Mouse (Mus musculus) megakaryocyte, embryonic 14.5 days (primary cell): ENCODE data around the gene Vapb. TPM values are rescaled to one million over a fixed set of nuclear protein-coding genes. Genes with fewer than 3 reads are reported as not detected.
"Not testable (repeated sequence)": the region's sequence is repeated elsewhere in the genome, so short reads cannot be mapped to it uniquely, and the experiment has no call there.

Experiments used
- H3K27me3 ChIP-seq: replicated peaks from 2 replicates; pipeline ENCODE3; 2012; ENCODE audit warnings: inconsistent platforms
- H3K36me3 ChIP-seq: replicated peaks from 2 replicates; pipeline ENCODE3; 2012; ENCODE audit warnings: low read length, inconsistent platforms, mixed read lengths
- H3K4me1 ChIP-seq: 2 replicates; pipeline ENCODE4 v1.6.1; 2012; ENCODE audit warnings: inconsistent platforms
- H3K4me3 ChIP-seq: replicated peaks from 2 replicates; pipeline ENCODE3; 2012; ENCODE audit warnings: moderate library complexity, mild to moderate bottlenecking, inconsistent platforms
- H3K9me3 ChIP-seq: 2 replicates; pipeline ENCODE4 v1.6.1; 2012; ENCODE audit warnings: inconsistent platforms
- FLI1 ChIP-seq: IDR thresholded peaks from 2 replicates; pipeline ENCODE4 v1.6.1; 2012; ENCODE audit warnings: low read length, inconsistent platforms, mixed read lengths
- GATA1 ChIP-seq: IDR thresholded peaks from 3 replicates; pipeline ENCODE4 v1.6.1; 2012; ENCODE audit warnings: mixed read lengths, low read length, inconsistent platforms, borderline replicate concordance
- polyA plus RNA-seq: library from polyadenylated mRNA; stranded (reverse); fragments of >175 nt; gene quantifications from 2 replicates; pipeline ENCODE4 v1.2.3, GENCODE M21; 2012; ENCODE audit warnings: low replicate concordance; ENCODE audit not compliant: insufficient read depth

Vapb gene
- polyA plus RNA-seq, 1 experiment: 36.2 TPM

DNA sequence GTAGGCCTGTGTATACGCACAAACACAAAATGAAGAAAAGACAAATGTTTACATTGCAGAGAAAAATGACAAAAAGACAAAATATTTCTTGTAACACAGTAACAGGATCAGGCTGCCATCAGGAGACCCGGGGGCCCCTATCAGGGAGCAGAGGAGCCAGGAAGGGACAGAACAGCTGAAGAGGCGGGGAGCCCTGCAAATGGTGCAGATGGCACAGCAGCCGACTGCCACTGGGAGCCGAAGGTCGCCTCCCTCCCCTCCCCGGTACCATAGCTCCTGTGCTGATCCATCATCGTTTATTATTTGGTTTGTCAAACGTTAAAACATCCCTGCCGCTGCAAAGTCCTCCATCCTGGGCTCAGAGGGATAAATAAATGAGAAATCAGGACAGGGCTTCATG is 24.7 kb upstream of the Vapb start:
- Histone ChIP-seq H3K9me3 (peaks cover 9% of the 10 kb centered on the region), H3K36me3 (peaks cover 19% of the 10 kb centered on the region), H3K4me3 (no peak overlapping the region), H3K27me3 (peaks cover 30% of the 10 kb centered on the region), H3K4me1 (peaks cover 21% of the 10 kb centered on the region)
- no peak for TF ChIP-seq FLI1
- TF ChIP-seq GATA1: no peak

DNA sequence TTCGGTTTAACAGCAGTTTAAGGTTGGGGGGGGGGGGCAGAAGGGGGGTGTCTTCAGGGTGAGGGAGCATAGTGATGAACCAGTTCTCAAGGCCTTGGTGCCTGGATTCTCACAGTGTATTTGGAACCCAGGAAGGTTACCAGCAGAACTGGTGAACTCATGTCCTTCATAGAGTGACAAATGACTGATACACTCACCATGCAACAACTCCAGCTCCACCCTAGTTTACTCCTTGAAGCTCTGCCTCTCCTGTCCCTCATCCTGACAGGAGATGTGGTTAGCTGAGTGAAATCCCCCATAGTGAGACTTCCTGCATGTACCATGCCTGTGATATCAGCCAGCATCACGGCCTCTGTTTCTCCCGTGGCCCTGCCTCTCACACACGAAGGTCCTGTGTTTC is 24.1 kb upstream of the Vapb start:
- Histone ChIP-seq H3K27me3 (peaks cover 32% of the 10 kb centered on the region), H3K4me3 (no peak overlapping the region), H3K4me1 (peaks cover 21% of the 10 kb centered on the region), H3K9me3 (peaks cover 14% of the 10 kb centered on the region), H3K36me3 (peaks cover 13% of the 10 kb centered on the region)
- no peak for TF ChIP-seq GATA1

DNA sequence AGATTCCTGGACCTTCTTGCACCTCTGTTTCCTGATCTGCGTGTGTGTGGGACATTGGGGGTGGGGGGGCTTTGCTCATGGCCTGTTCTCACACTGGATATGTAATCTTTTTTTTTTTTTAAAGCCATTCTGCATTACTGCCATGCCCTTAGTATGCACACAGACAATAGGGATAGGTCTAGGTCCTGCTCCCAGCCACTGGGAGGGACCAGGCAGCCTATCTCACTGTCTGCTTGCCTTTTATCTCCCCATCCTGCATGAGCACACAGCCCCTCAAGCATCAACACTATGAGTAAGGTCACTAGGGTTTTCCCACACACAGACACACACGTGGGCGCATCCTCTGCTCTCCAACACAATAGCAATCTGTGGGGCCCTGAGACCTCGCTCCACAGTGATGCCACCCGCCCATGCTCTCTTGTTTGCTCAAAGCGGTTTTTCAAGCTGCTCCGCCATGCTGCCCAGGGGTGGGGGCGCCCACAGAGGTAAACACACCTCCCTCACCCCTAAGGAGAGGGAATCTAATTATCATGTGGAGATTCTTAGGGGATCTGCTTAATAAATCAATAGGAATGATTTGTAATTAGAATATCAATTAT is 22.6 kb upstream of the Vapb start:
- Histone ChIP-seq H3K4me3 (no peak overlapping the region), H3K36me3 (no peaks in the 10 kb centered on the region), H3K9me3 (peaks cover 22% of the 10 kb centered on the region), H3K27me3 (peaks cover 35% of the 10 kb centered on the region), H3K4me1 (peaks cover 21% of the 10 kb centered on the region)
- TF ChIP-seq GATA1: no peak
- no peak for TF ChIP-seq FLI1

DNA sequence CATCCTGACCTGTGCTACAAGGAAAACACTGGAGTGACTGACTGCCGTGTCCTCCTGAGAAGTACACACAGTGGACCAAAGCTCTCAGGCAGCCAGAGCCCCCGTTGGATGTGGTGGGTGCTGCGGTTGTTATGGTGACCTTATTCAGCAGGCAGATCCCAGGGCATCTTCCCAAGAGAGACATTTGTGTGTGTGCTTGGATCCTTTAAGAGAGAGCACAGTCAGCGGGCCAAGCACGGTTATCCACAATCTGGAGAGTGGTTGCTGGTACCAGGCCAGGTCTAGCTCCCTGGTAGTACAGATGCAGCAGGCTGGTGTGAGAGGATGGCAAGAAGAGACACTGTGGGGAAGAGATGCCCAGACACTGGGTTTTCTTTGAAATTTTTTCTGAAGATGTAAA is 20.3 kb upstream of the Vapb start:
- no peak for TF ChIP-seq GATA1
- Histone ChIP-seq H3K27me3 (peaks cover 42% of the 10 kb centered on the region), H3K36me3 (no peaks in the 10 kb centered on the region), H3K9me3 (peaks cover 30% of the 10 kb centered on the region), H3K4me1 (peaks cover 12% of the 10 kb centered on the region), H3K4me3 (no peak overlapping the region)

DNA sequence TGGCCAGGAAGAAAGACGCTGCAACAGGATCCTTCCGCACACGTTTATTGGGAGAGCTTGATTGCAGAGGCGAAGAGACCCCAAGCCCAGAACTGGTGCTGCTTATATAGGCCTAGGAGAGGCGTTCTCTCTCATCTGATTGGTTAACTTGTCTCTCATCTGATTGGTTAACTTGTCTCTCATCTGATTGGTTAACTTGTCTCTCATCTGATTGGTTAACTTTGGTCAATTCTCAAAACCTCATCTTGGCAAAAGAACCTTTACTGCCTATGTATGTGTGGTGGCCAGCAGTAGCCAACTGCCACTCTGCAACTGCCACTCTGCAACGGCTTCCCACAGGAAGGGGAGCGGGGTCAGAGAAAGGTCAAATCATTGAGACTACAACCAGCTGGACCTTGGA is 18.2 kb upstream of the Vapb start, which contains the start of gene 1700010B08Rik:
Gene 1700010B08Rik (plus strand): TSS at position 301 of the 400 bp plus-strand sequence.
- H3K9me3 ChIP-seq: peaks cover 35% of the 10 kb centered on the region
- not testable (repeated sequence) for H3K4me1 ChIP-seq, H3K36me3 ChIP-seq, H3K4me3 ChIP-seq
- peaks cover 38% of the 10 kb centered on the region for H3K27me3 ChIP-seq

DNA sequence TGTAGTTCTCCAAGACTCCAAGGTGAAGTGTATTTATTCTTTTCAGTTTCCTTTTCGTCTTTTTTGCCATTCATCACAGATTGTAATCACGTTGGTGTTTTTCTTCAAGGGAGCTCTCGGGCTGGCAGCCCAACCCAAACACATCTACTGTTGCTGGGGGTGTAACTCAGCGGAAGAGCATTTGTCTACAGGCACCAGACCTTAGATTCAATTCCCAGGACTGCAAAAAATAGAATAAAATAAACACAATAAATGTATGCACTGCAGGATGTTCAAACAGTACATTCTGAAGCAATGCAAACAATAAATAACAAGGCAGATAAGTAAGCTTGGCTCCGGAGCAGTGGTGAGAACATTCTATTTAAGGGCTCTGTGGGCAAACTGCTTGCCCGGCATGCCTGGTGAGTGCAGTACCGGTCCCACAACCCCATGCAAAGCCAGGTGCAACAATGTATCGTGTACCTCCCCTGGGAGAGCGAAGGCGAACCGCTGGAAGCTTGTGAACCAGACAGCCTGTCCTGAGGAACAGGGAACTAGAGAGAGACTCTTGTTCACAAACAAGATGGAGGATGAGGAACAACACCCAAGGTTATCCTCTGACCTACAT is 15.0 kb upstream of the Vapb start:
- Histone ChIP-seq H3K36me3 (no peaks in the 10 kb centered on the region), H3K4me3 (no peak overlapping the region), H3K4me1 (peaks cover 3% of the 10 kb centered on the region; the same call in 1 of the 2 replicates), H3K27me3 (peaks cover 23% of the 10 kb centered on the region), H3K9me3 (peaks cover 29% of the 10 kb centered on the region)
- TF ChIP-seq GATA1 (no peak), FLI1 (no peak)

DNA sequence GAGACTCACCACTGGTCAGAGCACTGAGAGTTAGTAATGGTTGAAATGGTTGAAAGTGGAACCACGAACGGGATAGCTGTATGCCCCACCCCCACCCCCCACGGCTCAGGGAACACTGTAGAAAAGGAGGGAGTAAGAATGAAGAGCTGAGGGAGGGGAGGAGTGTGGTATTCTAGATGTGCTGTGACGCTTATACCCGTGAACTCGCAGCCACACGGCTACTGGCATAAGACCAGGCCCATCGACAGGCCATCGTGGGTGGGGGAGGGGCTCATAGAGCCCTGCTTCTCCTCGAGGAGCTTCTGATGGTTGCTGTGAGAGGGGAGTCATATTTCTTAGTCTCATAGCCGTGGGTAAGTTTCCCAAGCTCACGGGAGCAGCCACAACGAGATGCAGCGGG is 12.9 kb upstream of the Vapb start:
- no peak overlapping the region for H3K4me3 ChIP-seq
- H3K27me3 ChIP-seq: peaks cover 17% of the 10 kb centered on the region
- no peaks in the 10 kb centered on the region for H3K36me3 ChIP-seq
- peaks cover 24% of the 10 kb centered on the region for H3K9me3 ChIP-seq
- TF ChIP-seq GATA1 (no peak), FLI1 (no peak)
- peaks cover 3% of the 10 kb centered on the region; the same call in 1 of the 2 replicates for H3K4me1 ChIP-seq

DNA sequence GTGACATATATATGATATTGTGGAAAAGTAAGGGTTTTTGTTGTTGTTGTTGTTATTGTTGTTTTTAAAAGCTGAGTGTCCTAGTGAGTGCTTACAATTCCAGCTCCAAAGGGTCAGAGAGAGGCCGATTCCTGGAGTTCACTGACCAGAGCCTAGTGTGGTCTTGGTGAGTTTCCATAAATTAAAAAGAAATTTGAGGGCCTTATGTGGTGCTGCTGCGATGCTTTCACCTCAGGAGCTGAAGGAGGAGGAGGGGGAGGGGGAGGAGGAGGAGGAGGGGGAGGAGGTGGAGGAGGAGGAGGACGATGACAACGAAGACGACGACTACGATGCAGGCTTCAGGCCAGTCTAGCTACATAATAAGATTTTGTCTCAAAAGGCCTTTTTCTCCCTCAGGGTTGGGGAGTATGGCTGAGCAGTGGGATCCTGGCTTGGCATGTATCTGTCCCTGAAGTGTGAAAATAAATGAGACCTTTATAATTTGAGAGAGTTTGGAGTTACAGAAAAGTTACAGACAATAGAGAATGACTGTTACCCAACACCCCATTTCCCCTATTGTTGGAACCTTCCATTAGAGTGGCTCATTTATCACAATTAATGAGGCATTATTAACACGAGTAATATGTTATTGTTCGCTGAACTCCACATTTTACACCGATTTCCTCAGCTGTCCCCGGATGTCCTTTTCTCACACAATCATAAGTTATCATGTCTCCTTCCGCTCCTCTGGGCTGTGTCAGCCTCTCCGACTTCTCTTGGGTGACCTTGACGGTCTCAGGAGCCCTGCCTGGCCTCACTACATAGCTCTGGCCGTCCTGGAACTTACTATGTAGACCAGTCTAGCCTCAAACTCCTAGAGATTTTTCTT is 12.1 kb upstream of the Vapb start:
- Histone ChIP-seq H3K4me3 (no peak overlapping the region), H3K4me1 (peaks cover 3% of the 10 kb centered on the region; the same call in 1 of the 2 replicates), H3K27me3 (peaks cover 17% of the 10 kb centered on the region), H3K36me3 (no peaks in the 10 kb centered on the region), H3K9me3 (peaks cover 16% of the 10 kb centered on the region)
- no peak for TF ChIP-seq FLI1

DNA sequence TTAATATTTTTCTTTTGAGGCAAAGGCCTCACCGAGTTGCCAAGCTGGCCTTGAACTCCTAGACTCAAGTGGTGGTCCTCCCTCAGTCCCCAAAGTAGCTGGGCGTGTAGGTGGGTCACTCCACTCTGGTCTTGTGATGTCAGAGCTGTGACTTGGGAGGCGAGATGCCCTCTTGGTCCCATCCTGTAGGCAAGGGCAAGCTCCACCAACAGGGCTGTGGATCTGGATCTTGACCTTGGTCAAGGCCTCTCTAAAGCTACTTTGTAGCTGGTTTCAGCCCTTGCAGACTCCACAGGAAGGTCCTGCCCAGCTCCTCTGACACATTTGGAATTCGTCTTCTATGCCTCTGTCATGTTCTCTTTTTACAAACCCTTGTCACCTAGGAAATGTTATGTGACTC is 11.5 kb upstream of the Vapb start:
- H3K36me3 ChIP-seq: no peaks in the 10 kb centered on the region
- TF ChIP-seq FLI1 (no peak), GATA1 (no peak)
- H3K27me3 ChIP-seq: peaks cover 21% of the 10 kb centered on the region
- peaks cover 3% of the 10 kb centered on the region; the same call in 1 of the 2 replicates for H3K4me1 ChIP-seq
- peaks cover 12% of the 10 kb centered on the region for H3K9me3 ChIP-seq
- no peak overlapping the region for H3K4me3 ChIP-seq

DNA sequence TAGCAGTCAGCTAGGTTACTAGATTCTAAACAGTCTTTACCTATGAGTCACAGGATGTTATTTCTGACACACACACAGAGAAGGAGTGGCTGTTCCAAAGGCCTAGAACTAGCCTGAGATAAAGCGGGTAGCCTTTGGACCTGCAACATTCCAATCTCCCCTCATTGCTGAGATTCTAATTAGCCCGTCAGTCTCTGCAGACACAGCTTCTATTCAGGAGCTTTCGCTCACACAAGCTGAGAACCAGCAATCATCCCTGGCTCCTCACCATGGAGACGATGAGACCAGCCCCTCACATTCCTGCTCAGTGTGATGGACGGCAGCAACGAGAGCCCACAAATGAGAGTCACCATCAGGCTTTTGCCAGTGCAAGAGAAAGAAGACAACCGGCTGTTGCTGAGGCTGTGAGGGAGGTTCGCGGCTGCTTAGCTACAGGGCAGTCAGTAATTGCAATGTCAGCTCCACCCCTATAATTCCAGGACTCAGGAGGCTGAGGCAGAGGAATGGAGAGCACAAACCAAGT is 6.8 kb upstream of the Vapb start:
- Histone ChIP-seq H3K27me3 (peaks cover 37% of the 10 kb centered on the region), H3K4me1 (peaks cover 4% of the 10 kb centered on the region; the same call in 1 of the 2 replicates), H3K4me3 (no peak overlapping the region), H3K9me3 (0 out of 2 replicates have a peak, but pooled peaks cover 8% of the 10 kb centered on the region), H3K36me3 (no peaks in the 10 kb centered on the region)
- TF ChIP-seq GATA1: no peak
- no peak for TF ChIP-seq FLI1
